Mouse (Mus musculus): Measurements from ENCODE around the gene Fam72a. TPM values are rescaled to one million over a fixed set of nuclear protein-coding genes. Genes with fewer than 3 reads are reported as not detected.

Gene Fam72a
- polyA plus RNA-seq, 1 experiment from 2014 or later = 0.77 TPM

DNA sequence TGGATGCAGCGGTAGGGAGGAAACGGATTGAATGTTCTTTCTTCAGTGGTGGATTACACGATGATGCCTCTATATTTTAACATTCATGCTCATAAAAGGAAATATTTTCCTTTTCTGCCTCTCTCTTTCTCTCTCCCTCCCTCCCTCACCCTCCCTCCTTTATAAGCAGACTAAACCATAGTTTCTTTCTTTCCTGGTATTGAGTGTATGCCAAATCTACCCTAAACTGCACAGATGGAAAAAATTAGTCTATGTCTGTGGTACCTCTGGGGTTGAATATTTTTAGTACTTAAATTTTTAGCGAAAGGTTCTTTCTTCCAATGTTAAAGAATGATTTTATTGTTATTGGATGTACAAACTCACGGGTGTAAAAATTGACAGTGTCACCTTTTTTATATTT lies 14.2 kb downstream of the Fam72a start:
- Histone ChIP-seq H3K27me3 (ENCODE audit: control insufficient read depth, insufficient read depth, low read depth, low read length) (no peaks in the 10 kb centered on the region), H3K27ac (ENCODE audit: low read length) (no peak overlapping the region), H3K4me1 (ENCODE audit: control insufficient read depth, insufficient read depth, low read length) (no peaks in the 10 kb centered on the region), H3K36me3 (ENCODE audit: control insufficient read depth, insufficient read depth, low read length) (no peaks in the 10 kb centered on the region), H3K9ac (ENCODE audit: low read depth, low read length) (no peak overlapping the region), H3K4me2 (ENCODE audit: low read length) (no peak overlapping the region), H3K9me3 (replicated peaks; ENCODE audit: control insufficient read depth, low read length, poor library complexity, severe bottlenecking) (no peaks in the 10 kb centered on the region), H3K4me3 (ENCODE audit: low read depth, low read length) (no peak overlapping the region)
- 89% methylated on average over 5 of the region's 5 CpGs for WGBS
- no peak for ATAC-seq

DNA sequence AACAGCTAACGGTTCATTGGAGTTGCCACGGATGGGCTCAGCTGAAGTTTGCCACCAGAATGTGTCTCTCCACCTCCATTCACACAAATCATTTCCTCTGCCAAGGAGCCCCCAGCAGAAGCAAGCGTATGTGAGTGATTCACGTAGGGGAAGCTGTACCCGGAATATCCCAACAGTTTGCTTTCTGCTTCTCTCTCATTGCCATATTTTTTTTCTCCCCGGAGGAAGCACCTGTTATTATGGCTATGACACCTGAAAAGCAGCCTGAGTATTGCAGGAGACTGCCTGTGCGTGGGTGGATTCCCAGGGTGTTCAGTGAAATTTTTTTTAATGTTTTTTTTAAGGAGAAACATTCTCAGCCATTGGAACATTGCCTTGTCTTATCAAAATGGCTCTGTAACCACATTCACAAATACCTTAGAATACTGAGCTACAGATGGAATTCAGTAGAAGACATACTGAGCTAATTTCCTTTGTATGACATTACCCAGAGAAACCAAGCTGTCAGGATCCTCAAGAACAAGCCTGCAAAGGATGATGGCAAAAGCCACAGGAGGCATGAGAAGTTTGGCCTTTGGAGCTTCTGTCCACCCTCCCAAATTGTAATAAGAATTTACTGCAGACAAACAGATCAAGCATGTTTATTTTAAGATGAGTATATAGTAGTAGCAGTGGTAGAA lies 16.3 kb downstream of the Fam72a start:
- ATAC-seq = no peak
- no peaks in the 10 kb centered on the region for H3K4me1 ChIP-seq (ENCODE audit: control insufficient read depth, insufficient read depth, low read length)
- no peaks in the 10 kb centered on the region for H3K9me3 ChIP-seq (replicated peaks; ENCODE audit: control insufficient read depth, low read length, poor library complexity, severe bottlenecking)
- 84% methylated on average over 7 of the region's 7 CpGs for WGBS
- H3K4me3 ChIP-seq (ENCODE audit: low read depth, low read length) = no peak overlapping the region
- H3K36me3 ChIP-seq (ENCODE audit: control insufficient read depth, insufficient read depth, low read length) = no peaks in the 10 kb centered on the region
- no peak overlapping the region for H3K27ac ChIP-seq (ENCODE audit: low read length)
- H3K27me3 ChIP-seq (ENCODE audit: control insufficient read depth, insufficient read depth, low read depth, low read length) = no peaks in the 10 kb centered on the region
- H3K4me2 ChIP-seq (ENCODE audit: low read length) = no peak overlapping the region
- H3K9ac ChIP-seq (ENCODE audit: low read depth, low read length) = no peak overlapping the region

DNA sequence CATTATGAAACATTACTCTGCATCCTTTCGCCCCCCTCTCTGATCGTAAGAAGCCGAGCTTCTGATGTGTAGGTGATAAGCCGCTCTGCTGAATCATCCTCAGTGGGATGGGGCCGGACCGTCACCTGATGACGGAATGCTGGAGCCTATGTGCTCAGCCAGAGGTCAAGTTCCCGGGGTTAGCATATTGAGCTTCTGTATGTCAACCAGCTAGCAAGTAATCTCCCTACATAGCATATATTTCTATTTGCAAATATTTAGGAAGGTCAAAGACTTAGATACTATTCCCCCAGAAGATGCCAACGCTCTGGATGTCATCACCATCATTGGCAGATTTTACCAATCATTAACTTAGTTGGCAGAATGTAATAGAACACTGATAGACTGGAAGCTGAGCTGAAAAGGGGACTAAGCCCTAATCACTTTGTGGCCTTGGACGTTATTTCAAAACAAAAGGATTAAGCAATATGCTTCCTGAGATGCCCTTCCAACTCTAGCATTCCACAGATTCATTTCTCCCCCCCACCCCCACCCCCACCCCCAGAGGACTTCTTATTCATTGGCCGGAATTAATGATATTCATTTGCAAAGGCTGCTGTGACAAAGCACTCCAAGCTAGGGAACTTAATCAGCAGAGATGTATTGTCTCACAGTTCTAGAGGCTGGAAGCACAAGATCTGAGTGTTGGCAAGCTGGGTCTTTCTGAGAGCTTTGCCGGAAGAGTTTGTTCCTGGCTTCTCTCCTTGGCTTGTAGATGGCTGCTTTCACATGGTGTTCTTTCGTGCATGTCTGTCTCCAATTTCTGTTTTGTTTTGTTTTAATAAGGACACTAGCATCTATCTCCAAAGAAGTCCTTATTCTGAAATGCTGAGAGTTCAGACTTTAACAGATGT lies 19.3 kb downstream of the Fam72a start:
- Histone ChIP-seq H3K27ac (ENCODE audit: low read length) (no peak overlapping the region), H3K4me1 (ENCODE audit: control insufficient read depth, insufficient read depth, low read length) (no peaks in the 10 kb centered on the region), H3K36me3 (ENCODE audit: control insufficient read depth, insufficient read depth, low read length) (no peaks in the 10 kb centered on the region), H3K27me3 (ENCODE audit: control insufficient read depth, insufficient read depth, low read depth, low read length) (no peaks in the 10 kb centered on the region), H3K4me3 (ENCODE audit: low read depth, low read length) (no peak overlapping the region), H3K9me3 (replicated peaks; ENCODE audit: control insufficient read depth, low read length, poor library complexity, severe bottlenecking) (no peaks in the 10 kb centered on the region), H3K4me2 (ENCODE audit: low read length) (no peak overlapping the region), H3K9ac (ENCODE audit: low read depth, low read length) (no peak overlapping the region)
- WGBS = 79% methylated on average over 13 of the region's 13 CpGs
- no peak for ATAC-seq

DNA sequence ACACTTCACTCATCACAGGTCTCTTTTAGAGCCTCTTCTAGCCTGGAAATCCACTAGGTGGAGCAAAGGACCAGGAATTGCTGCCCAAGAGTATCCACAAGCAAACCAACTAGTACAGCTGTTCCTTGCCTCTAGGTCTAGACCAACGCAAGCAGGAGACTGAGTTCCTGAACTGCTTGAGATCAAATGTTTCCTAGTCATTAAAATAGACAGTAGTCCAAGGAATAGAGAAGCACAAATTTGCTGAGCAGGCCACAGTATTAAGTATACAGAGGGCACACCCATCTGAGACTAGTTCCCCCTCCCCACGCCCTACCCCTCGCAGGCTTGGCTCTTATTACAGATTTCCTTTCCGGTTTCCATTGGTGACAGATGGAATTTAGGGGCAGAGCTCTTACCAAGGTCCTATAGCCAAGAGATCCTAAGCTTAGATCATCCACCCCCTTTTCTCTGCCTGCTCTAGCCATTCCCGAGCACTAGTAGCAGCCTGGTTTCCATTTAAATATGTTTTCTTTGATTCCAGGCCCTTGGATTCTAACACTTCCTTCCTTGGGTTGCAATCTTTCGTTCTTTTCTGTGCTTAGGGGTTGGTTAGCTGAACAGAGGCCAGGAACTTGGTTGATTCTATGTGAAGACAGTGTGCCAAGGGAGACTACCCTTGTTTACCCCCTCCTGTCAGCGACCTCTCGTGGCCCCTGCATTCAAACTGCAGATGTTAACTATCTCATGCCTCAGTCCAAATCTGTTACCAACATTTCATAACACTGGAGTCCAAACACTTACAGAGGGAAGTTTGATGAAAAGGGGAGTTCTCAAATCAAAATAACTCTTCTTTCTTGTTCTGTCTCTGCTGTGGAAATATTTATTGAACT lies 21.0 kb downstream of the Fam72a start:
- no peak overlapping the region for H3K4me3 ChIP-seq (ENCODE audit: low read depth, low read length)
- no peaks in the 10 kb centered on the region for H3K27me3 ChIP-seq (ENCODE audit: control insufficient read depth, insufficient read depth, low read depth, low read length)
- H3K4me2 ChIP-seq (ENCODE audit: low read length) = no peak overlapping the region
- 37% methylated on average over 8 of the region's 8 CpGs for WGBS
- no peak overlapping the region for H3K27ac ChIP-seq (ENCODE audit: low read length)
- no peaks in the 10 kb centered on the region for H3K36me3 ChIP-seq (ENCODE audit: control insufficient read depth, insufficient read depth, low read length)
- no peaks in the 10 kb centered on the region for H3K9me3 ChIP-seq (replicated peaks; ENCODE audit: control insufficient read depth, low read length, poor library complexity, severe bottlenecking)
- no peaks in the 10 kb centered on the region for H3K4me1 ChIP-seq (ENCODE audit: control insufficient read depth, insufficient read depth, low read length)
- 0 out of 2 replicates have a peak, but pooled peaks have one; percentile 42 for ATAC-seq
- H3K9ac ChIP-seq (ENCODE audit: low read depth, low read length) = no peak overlapping the region

DNA sequence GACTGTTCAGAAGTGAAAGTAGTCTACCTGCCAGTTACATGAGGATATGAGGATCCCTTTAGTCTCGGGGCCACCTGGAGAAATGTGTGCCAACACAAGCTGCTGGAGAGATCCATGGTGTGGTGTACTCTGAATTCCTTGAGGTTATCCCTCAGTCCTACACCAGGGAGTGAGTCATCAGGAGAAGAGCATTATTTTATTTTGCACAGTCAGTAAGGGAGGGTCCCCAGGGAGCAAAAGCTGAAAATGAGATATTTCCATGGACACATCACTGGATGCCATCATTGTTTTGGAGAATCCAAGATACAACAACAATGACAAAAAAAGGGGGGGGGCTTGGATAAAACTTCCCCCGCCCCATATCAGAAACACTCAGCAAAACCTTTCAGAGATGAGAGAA lies 24.3 kb downstream of the Fam72a start:
- Histone ChIP-seq H3K36me3 (ENCODE audit: control insufficient read depth, insufficient read depth, low read length) (no peaks in the 10 kb centered on the region), H3K27me3 (ENCODE audit: control insufficient read depth, insufficient read depth, low read depth, low read length) (no peaks in the 10 kb centered on the region), H3K9me3 (replicated peaks; ENCODE audit: control insufficient read depth, low read length, poor library complexity, severe bottlenecking) (no peaks in the 10 kb centered on the region), H3K4me1 (ENCODE audit: control insufficient read depth, insufficient read depth, low read length) (peaks cover 7% of the 10 kb centered on the region), H3K4me2 (ENCODE audit: low read length) (no peak overlapping the region), H3K4me3 (ENCODE audit: low read depth, low read length) (no peak overlapping the region), H3K27ac (ENCODE audit: low read length) (no peak overlapping the region), H3K9ac (ENCODE audit: low read depth, low read length) (no peak overlapping the region)
- WGBS = 95% methylated on average over 2 of the region's 2 CpGs
- no peak for ATAC-seq

DNA sequence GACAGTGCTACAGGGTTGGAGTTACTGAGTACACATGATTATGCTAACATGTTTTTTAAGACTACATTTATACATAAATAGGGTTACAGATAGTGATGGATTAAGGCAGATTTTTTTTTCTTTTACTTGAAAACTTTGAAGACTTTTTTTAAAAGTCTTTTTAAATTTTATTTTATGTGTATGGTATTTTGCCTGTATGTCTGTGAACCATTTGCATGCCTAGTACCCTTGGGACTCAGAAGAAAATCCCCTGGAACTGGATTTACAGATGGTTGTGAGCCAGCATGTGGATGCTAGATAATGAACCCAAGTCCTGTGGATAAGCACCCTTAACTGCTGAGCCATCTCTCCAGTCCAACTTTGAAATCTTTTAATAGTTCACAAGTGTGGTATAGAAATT lies 25.7 kb downstream of the Fam72a start:
- no peak for ATAC-seq
- Histone ChIP-seq H3K27me3 (ENCODE audit: control insufficient read depth, insufficient read depth, low read depth, low read length) (no peaks in the 10 kb centered on the region), H3K9me3 (replicated peaks; ENCODE audit: control insufficient read depth, low read length, poor library complexity, severe bottlenecking) (no peaks in the 10 kb centered on the region), H3K4me2 (ENCODE audit: low read length) (no peak overlapping the region), H3K9ac (ENCODE audit: low read depth, low read length) (no peak overlapping the region), H3K36me3 (ENCODE audit: control insufficient read depth, insufficient read depth, low read length) (no peaks in the 10 kb centered on the region), H3K4me1 (ENCODE audit: control insufficient read depth, insufficient read depth, low read length) (peaks cover 7% of the 10 kb centered on the region), H3K4me3 (ENCODE audit: low read depth, low read length) (no peak overlapping the region), H3K27ac (ENCODE audit: low read length) (no peak overlapping the region)

DNA sequence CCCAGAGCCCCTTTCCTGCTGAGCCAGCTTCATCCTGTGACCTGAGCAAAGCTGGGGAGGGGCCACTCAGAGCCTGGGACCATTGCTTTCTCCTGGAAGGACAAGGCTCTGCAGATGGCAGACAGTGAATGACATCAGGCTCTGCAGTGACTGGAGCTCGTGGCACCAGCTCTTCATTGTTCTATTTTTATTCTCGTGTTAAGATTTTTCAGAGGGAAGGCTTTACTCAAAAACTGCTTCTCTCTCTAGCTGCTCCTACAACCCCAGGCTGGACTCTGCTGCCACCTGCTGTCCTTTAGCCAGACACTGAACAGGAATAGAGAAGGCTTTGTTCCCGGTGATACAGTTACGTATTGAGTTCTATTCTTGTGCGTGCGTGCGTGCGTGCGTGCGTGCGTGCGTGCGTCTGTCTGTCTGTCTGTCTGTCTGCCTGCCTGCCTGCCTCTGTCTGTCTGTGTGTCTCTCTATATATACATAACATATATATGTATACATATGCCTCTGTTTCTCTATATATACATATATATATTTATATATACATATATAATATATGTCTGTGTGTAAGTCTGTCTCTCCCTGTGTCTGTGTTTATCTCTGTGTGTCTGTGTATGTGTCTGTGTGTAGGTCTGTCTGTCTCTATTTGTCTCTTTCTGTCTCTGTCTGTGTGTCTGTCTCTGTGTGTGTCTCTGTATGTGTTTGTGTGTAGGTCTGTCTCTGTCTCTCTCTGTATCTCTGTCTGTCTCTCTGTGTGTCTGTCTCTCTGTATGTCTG lies 27.5 kb downstream of the Fam72a start:
- Histone ChIP-seq H3K27me3 (ENCODE audit: control insufficient read depth, insufficient read depth, low read depth, low read length) (no peaks in the 10 kb centered on the region), H3K9me3 (replicated peaks; ENCODE audit: control insufficient read depth, low read length, poor library complexity, severe bottlenecking) (no peaks in the 10 kb centered on the region), H3K9ac (ENCODE audit: low read depth, low read length) (peak overlapping the region; percentile 73), H3K36me3 (ENCODE audit: control insufficient read depth, insufficient read depth, low read length) (no peaks in the 10 kb centered on the region), H3K27ac (ENCODE audit: low read length) (peak overlapping the region; percentile 83), H3K4me2 (ENCODE audit: low read length) (peak overlapping the region; percentile 51), H3K4me1 (ENCODE audit: control insufficient read depth, insufficient read depth, low read length) (peaks cover 7% of the 10 kb centered on the region), H3K4me3 (ENCODE audit: low read depth, low read length) (no peak overlapping the region; the same call in 1 of the 2 replicates)
- peak; percentile 97 for ATAC-seq
- WGBS = 2% methylated on average over 13 of the region's 13 CpGs

DNA sequence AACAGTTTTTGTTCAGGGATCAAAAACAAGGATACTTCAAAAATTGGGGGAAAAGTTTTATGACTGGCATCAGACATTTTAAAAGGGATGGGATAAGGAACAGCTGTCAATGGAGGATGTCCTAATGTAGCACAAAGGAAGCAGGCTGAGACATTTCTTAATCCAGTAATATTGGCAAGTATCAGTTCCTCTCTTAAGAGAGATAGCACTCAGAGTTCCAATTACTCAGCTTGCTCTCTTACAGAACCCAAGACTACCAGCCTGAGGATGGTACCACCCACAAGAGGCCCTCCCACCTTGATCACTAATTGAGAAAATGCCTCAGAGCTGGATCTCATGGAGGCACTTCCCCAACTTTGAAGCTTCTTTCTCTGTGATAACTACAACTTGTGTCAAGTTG lies 32.8 kb downstream of the Fam72a start:
- ATAC-seq = no peak
- H3K36me3 ChIP-seq (ENCODE audit: control insufficient read depth, insufficient read depth, low read length) = no peaks in the 10 kb centered on the region
- no peaks in the 10 kb centered on the region for H3K27me3 ChIP-seq (ENCODE audit: control insufficient read depth, insufficient read depth, low read depth, low read length)
- no peaks in the 10 kb centered on the region for H3K9me3 ChIP-seq (replicated peaks; ENCODE audit: control insufficient read depth, low read length, poor library complexity, severe bottlenecking)
- H3K4me2 ChIP-seq (ENCODE audit: low read length) = no peak overlapping the region
- H3K27ac ChIP-seq (ENCODE audit: low read length) = no peak overlapping the region
- no peak overlapping the region for H3K4me3 ChIP-seq (ENCODE audit: low read depth, low read length)
- no peaks in the 10 kb centered on the region for H3K4me1 ChIP-seq (ENCODE audit: control insufficient read depth, insufficient read depth, low read length)
- H3K9ac ChIP-seq (ENCODE audit: low read depth, low read length) = no peak overlapping the region

Data from midbrain, embryonic 16.5 days (tissue).